29 mouse cellular contexts compared by ENCODE assay signal in the genomic region with DNA sequence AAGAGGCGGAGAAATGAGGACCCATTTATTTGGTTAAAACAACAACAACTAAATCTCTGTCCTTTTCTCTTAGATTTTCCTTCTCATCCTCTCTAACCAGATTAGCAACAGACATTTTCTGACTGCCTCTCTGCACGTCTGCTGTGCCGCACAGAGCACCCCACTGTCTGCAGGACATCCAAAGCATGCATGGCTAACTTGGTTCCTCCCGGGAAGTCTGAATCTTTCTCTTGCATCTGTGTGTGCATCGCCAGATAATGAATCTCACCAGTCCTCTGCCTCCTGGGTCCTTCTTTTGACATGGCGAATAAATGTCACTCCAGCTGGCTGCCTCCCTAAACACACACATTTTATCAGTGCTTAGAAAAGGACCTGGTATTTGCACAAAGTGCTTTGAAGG. TPM values are rescaled to one million over a fixed set of nuclear protein-coding genes. Genes with fewer than 3 reads are reported as not detected.
A peak's percentile ranks its signal among the peaks of the same experiment; 100 is the strongest.
DNase-seq lines count a peak whose midpoint lies in the region; ATAC-seq lines count a peak whose summit lies in the region.
"Had no signal": no experiment of that assay in that cellular context is flagged by ENCODE, and none has a peak within 500 bp of the region (broad histone marks: within the 10 kb centered on the region; RNA-seq: fewer than 3 reads in every experiment).

No protein-coding gene starts in this region.

- no peak overlapping the region for H3K4me3 ChIP-seq in forebrain, embryonic 14.5 days (ENCODE audit: low read depth, low read length)
- H3K4me3 ChIP-seq in forebrain, embryonic 11.5 days (ENCODE audit: low read depth, low read length) = no peak overlapping the region
- no peak overlapping the region for H3K4me3 ChIP-seq in midbrain, embryonic 10.5 days
- no peak overlapping the region for H3K4me3 ChIP-seq in midbrain, embryonic 11.5 days (ENCODE audit: low read depth, low read length)
- no peak overlapping the region for H3K4me3 ChIP-seq in embryonic facial prominence, embryonic 10.5 days
- H3K4me3 ChIP-seq in midbrain, embryonic 13.5 days (replicated peaks) = no peak overlapping the region
- H3K4me3 ChIP-seq: embryonic facial prominence, embryonic 13.5 days; forebrain, embryonic 15.5 days; heart, adult 2 months; heart, embryonic 12.5 days; layer of hippocampus, adult 2 months; liver, embryonic 12.5 days had no signal

- H3K27me3 ChIP-seq in forebrain, embryonic 14.5 days (replicated peaks; ENCODE audit: control insufficient read depth, insufficient read depth, low read length) = no peaks in the 10 kb centered on the region
- H3K27me3 ChIP-seq in forebrain, embryonic 11.5 days (ENCODE audit: control insufficient read depth, insufficient read depth, low read length) = no peaks in the 10 kb centered on the region
- H3K27me3 ChIP-seq in midbrain, embryonic 10.5 days (ENCODE audit: low read depth, poor library complexity, severe bottlenecking) = no peaks in the 10 kb centered on the region
- no peaks in the 10 kb centered on the region for H3K27me3 ChIP-seq in midbrain, embryonic 11.5 days (ENCODE audit: control insufficient read depth, insufficient read depth, low read length)
- no peaks in the 10 kb centered on the region for H3K27me3 ChIP-seq in embryonic facial prominence, embryonic 10.5 days (replicated peaks; ENCODE audit: low read depth, poor library complexity, severe bottlenecking)
- no peaks in the 10 kb centered on the region for H3K27me3 ChIP-seq in midbrain, embryonic 13.5 days
- H3K27me3 ChIP-seq: embryonic facial prominence, embryonic 13.5 days; forebrain, embryonic 15.5 days; heart, embryonic 12.5 days had no signal

- WGBS in forebrain, embryonic 14.5 days = 26% methylated on average over 6 of the region's 6 CpGs
- WGBS in forebrain, embryonic 11.5 days = 33% methylated on average over 6 of the region's 6 CpGs
- WGBS in midbrain, embryonic 10.5 days = 24% methylated on average over 6 of the region's 6 CpGs
- WGBS in midbrain, embryonic 11.5 days = 17% methylated on average over 6 of the region's 6 CpGs
- WGBS in embryonic facial prominence, embryonic 10.5 days = 41% methylated on average over 6 of the region's 6 CpGs
- 18% methylated on average over 6 of the region's 6 CpGs for WGBS in midbrain, embryonic 13.5 days

- peaks cover 4% of the 10 kb centered on the region; the same call in 1 of the 2 replicates for H3K4me1 ChIP-seq in forebrain, embryonic 14.5 days (ENCODE audit: control insufficient read depth, insufficient read depth, low read length)
- H3K4me1 ChIP-seq in forebrain, embryonic 11.5 days (replicated peaks; ENCODE audit: control insufficient read depth, insufficient read depth, low read length) = no peaks in the 10 kb centered on the region; the same call in 1 of the 2 replicates
- H3K4me1 ChIP-seq in midbrain, embryonic 10.5 days = peaks cover 27% of the 10 kb centered on the region
- peaks cover 3% of the 10 kb centered on the region; the same call in 1 of the 2 replicates for H3K4me1 ChIP-seq in midbrain, embryonic 11.5 days (ENCODE audit: control insufficient read depth, insufficient read depth, low read length)
- peaks cover 7% of the 10 kb centered on the region; the same call in 1 of the 2 replicates for H3K4me1 ChIP-seq in embryonic facial prominence, embryonic 10.5 days
- H3K4me1 ChIP-seq in midbrain, embryonic 13.5 days (replicated peaks) = peaks cover 19% of the 10 kb centered on the region
- H3K4me1 ChIP-seq: embryonic facial prominence, embryonic 13.5 days; heart, embryonic 12.5 days; liver, embryonic 12.5 days had no signal

- peak; percentile 37 for DNase-seq in forebrain, embryonic 14.5 days (ENCODE audit: low spot score)
- DNase-seq in forebrain, embryonic 11.5 days (ENCODE audit: low spot score) = no peak
- DNase-seq in midbrain, embryonic 10.5 days (ENCODE audit: low spot score) = no peak
- no peak for DNase-seq in midbrain, embryonic 11.5 days (ENCODE audit: low spot score, missing footprints)
- DNase-seq in embryonic facial prominence, embryonic 10.5 days (ENCODE audit: low spot score) = peak; percentile 6
- no peak for DNase-seq in thymus, adult 18-20 months
- DNase-seq: adrenal gland, postnatal 25 days; cerebellum, adult 18-20 months; cerebellum, postnatal 25 days; embryo, embryonic 11 days; heart, adult 2 months; heart, postnatal 4 days; kidney, adult 2 months; kidney, postnatal 36 days; layer of hippocampus, postnatal 36 days; left cerebral cortex, postnatal 4 days; liver, postnatal 0 days; lung, postnatal 36 days; thymus, postnatal 4 days had no signal

- H3K9ac ChIP-seq in forebrain, embryonic 14.5 days (ENCODE audit: low read length) = no peak overlapping the region; the same call in 1 of the 2 replicates
- H3K9ac ChIP-seq in forebrain, embryonic 11.5 days (ENCODE audit: low read length) = no peak overlapping the region
- H3K9ac ChIP-seq in midbrain, embryonic 11.5 days (ENCODE audit: low read length) = no peak overlapping the region
- H3K9ac ChIP-seq in midbrain, embryonic 13.5 days (replicated peaks) = no peak overlapping the region
- H3K9ac ChIP-seq: embryonic facial prominence, embryonic 13.5 days; forebrain, embryonic 15.5 days; heart, embryonic 12.5 days; liver, embryonic 12.5 days; liver, postnatal 0 days had no signal

- no peak overlapping the region for H3K27ac ChIP-seq in forebrain, embryonic 14.5 days (ENCODE audit: low read depth, low read length)
- no peak overlapping the region for H3K27ac ChIP-seq in forebrain, embryonic 11.5 days (ENCODE audit: low read depth, low read length)
- 0 out of 2 replicates have a peak overlapping the region, but pooled peaks have one; percentile 23 for H3K27ac ChIP-seq in midbrain, embryonic 10.5 days (replicated peaks)
- no peak overlapping the region for H3K27ac ChIP-seq in midbrain, embryonic 11.5 days (ENCODE audit: low read depth, low read length)
- no peak overlapping the region for H3K27ac ChIP-seq in embryonic facial prominence, embryonic 10.5 days (replicated peaks)
- H3K27ac ChIP-seq in midbrain, embryonic 13.5 days = no peak overlapping the region; the same call in 1 of the 2 replicates
- H3K27ac ChIP-seq: embryonic facial prominence, embryonic 13.5 days; heart, adult 2 months; layer of hippocampus, adult 2 months; liver, embryonic 12.5 days had no signal

- no peaks in the 10 kb centered on the region for H3K9me3 ChIP-seq in forebrain, embryonic 14.5 days (replicated peaks; ENCODE audit: control insufficient read depth, low read length)
- H3K9me3 ChIP-seq in forebrain, embryonic 11.5 days (ENCODE audit: control insufficient read depth, low read length) = no peaks in the 10 kb centered on the region
- H3K9me3 ChIP-seq in midbrain, embryonic 10.5 days (replicated peaks) = no peaks in the 10 kb centered on the region
- no peaks in the 10 kb centered on the region for H3K9me3 ChIP-seq in midbrain, embryonic 11.5 days (ENCODE audit: control insufficient read depth, low read length)
- no peaks in the 10 kb centered on the region for H3K9me3 ChIP-seq in embryonic facial prominence, embryonic 10.5 days
- H3K9me3 ChIP-seq in midbrain, embryonic 13.5 days = no peaks in the 10 kb centered on the region
- H3K9me3 ChIP-seq: embryonic facial prominence, embryonic 13.5 days; forebrain, embryonic 15.5 days; heart, embryonic 12.5 days; liver, embryonic 12.5 days had no signal

- no peaks in the 10 kb centered on the region for H3K36me3 ChIP-seq in forebrain, embryonic 14.5 days (ENCODE audit: control insufficient read depth, insufficient read depth, low read length)
- H3K36me3 ChIP-seq in forebrain, embryonic 11.5 days (ENCODE audit: control insufficient read depth, insufficient read depth, low read length) = no peaks in the 10 kb centered on the region
- H3K36me3 ChIP-seq in midbrain, embryonic 10.5 days = no peaks in the 10 kb centered on the region
- H3K36me3 ChIP-seq in midbrain, embryonic 11.5 days (ENCODE audit: control insufficient read depth, insufficient read depth, low read length) = no peaks in the 10 kb centered on the region
- H3K36me3 ChIP-seq in embryonic facial prominence, embryonic 10.5 days (replicated peaks) = no peaks in the 10 kb centered on the region
- H3K36me3 ChIP-seq in midbrain, embryonic 13.5 days = no peaks in the 10 kb centered on the region
- H3K36me3 ChIP-seq: embryonic facial prominence, embryonic 13.5 days; forebrain, embryonic 15.5 days; heart, embryonic 12.5 days; liver, embryonic 12.5 days had no signal

- ATAC-seq in forebrain, embryonic 14.5 days = peak; percentile 57; the same call in 1 of the 2 replicates
- no peak for ATAC-seq in forebrain, embryonic 11.5 days (replicated peaks; ENCODE audit: low FRiP score)
- ATAC-seq in midbrain, embryonic 11.5 days (ENCODE audit: low FRiP score) = no peak
- ATAC-seq in midbrain, embryonic 13.5 days = peak; percentile 48; the same call in 1 of the 2 replicates
- no peak for ATAC-seq in CD4-positive, CD25-positive, alpha-beta regulatory T cell, adult 4 months
- ATAC-seq: forebrain, embryonic 15.5 days; inflammation-experienced regulatory T-cells, adult 6 months; liver, embryonic 12.5 days; liver, postnatal 0 days had no signal

- no peak overlapping the region for H3K4me2 ChIP-seq in forebrain, embryonic 14.5 days (ENCODE audit: low read length)
- no peak overlapping the region for H3K4me2 ChIP-seq in forebrain, embryonic 11.5 days (ENCODE audit: low read depth, low read length, severe bottlenecking)
- H3K4me2 ChIP-seq in midbrain, embryonic 11.5 days = no peak overlapping the region
- no peak overlapping the region for H3K4me2 ChIP-seq in midbrain, embryonic 13.5 days (replicated peaks)
- H3K4me2 ChIP-seq: embryonic facial prominence, embryonic 13.5 days; forebrain, embryonic 15.5 days; heart, embryonic 12.5 days; liver, embryonic 12.5 days had no signal

RNA-seq across cellular contexts. Expression of gene Ptpn20, which starts 18.3 kb away (rescaled TPM):
- 0.09 TPM in 2 replicates for polyA plus RNA-seq in forebrain, embryonic 14.5 days (2014; fragmentation: Nextera tagmentation; extraction: Ambion mirVana)
- polyA plus RNA-seq in forebrain, embryonic 11.5 days (2014; fragmentation: Nextera tagmentation; extraction: Ambion mirVana) = 0.19 TPM in 1 of 2 replicates, not detected in the other
- polyA plus RNA-seq in midbrain, embryonic 10.5 days (2016; fragmentation: Nextera tagmentation; extraction: Ambion mirVana) = not detected in 2 replicates
- polyA plus RNA-seq in midbrain, embryonic 11.5 days (2014; fragmentation: Nextera tagmentation; extraction: Ambion mirVana) = not detected in 2 replicates
- polyA plus RNA-seq in embryonic facial prominence, embryonic 10.5 days (2016; fragmentation: Nextera tagmentation; extraction: Ambion mirVana) = 0.14 TPM in 1 of 2 replicates, not detected in the other
- polyA plus RNA-seq in midbrain, embryonic 13.5 days (2015; fragmentation: Nextera tagmentation; extraction: Ambion mirVana) = 0.08 TPM in 1 of 2 replicates, not detected in the other
- polyA plus RNA-seq in CD4-positive, CD25-positive, alpha-beta regulatory T cell, adult 4 months (2017; shearing (Covaris generic)) = not detected
- polyA plus RNA-seq: embryonic facial prominence, embryonic 13.5 days; heart, embryonic 12.5 days; heart, postnatal 0 days; inflammation-experienced regulatory T-cells, adult 6 months; kidney, adult 2 months; thymus, postnatal 0 days had no signal

Comparison
In these comparisons a context has a peak if more than half of its experiments do, and no peak if none do; other contexts are left out.
1. ATAC-seq: peak in forebrain, embryonic 14.5 days (single experiment) and midbrain, embryonic 13.5 days (single experiment); none in forebrain, embryonic 11.5 days (single experiment), midbrain, embryonic 11.5 days (single experiment) and CD4-positive, CD25-positive, alpha-beta regulatory T cell, adult 4 months (single experiment).
2. DNase-seq: peak in forebrain, embryonic 14.5 days (single experiment) and embryonic facial prominence, embryonic 10.5 days (single experiment); none in forebrain, embryonic 11.5 days (single experiment), midbrain, embryonic 10.5 days (single experiment), midbrain, embryonic 11.5 days (single experiment) and thymus, adult 18-20 months (0 of 2).